Mouse (Mus musculus) MEL (cell line): Measurements from ENCODE around the gene Eme2. TPM values are rescaled to one million over a fixed set of nuclear protein-coding genes. Genes with fewer than 3 reads are reported as not detected.

Experiments
- DNase-seq: peaks from one replicate; pipeline ENCODE4 v3.0.0; 2011; ENCODE audit warnings: low read depth, low spot score
- H3K27ac ChIP-seq: 2 replicates; pipeline ENCODE4 v1.5.1; 2012; ENCODE audit warnings: low read depth, mild to moderate bottlenecking, control low read depth, low read length, moderate library complexity; ENCODE audit not compliant: control insufficient read depth
- H3K27me3 ChIP-seq, 2 experiments: fragments of 150-350 bp in 1 of 2; sonication (generic) in 1 of 2; 2 replicates each; pipeline ENCODE4 v1.6.1; 2012; ENCODE audit warnings: low read length in 2 of 2, mild to moderate bottlenecking in 2 of 2, improper control_type of control experiment in 1 of 2, moderate library complexity in 1 of 2; ENCODE audit not compliant: insufficient read depth in 2 of 2, control insufficient read depth in 1 of 2
- H3K36me3 ChIP-seq, 2 experiments: 2 replicates each; pipeline ENCODE4 v1.6.1; 2012 to 2014; ENCODE audit warnings: low read length in 2 of 2, improper control_type of control experiment in 1 of 2, inconsistent platforms in 1 of 2, mild to moderate bottlenecking in 1 of 2; ENCODE audit not compliant: insufficient read depth in 2 of 2, control insufficient read depth in 1 of 2
- H3K4me1 ChIP-seq, 2 experiments: fragments of 150-350 bp in 1 of 2; sonication (generic) in 1 of 2; 2 replicates each; pipeline ENCODE4 v1.6.1; 2012; ENCODE audit warnings: low read length in 2 of 2, improper control_type of control experiment in 1 of 2, mild to moderate bottlenecking in 1 of 2; ENCODE audit not compliant: insufficient read depth in 2 of 2, control insufficient read depth in 1 of 2
- H3K4me3 ChIP-seq, 2 experiments: fragments of 150-350 bp in 1 of 2; sonication (generic) in 1 of 2; 2 replicates each; pipeline ENCODE4 v1.5.1; 2012; ENCODE audit warnings: low read depth in 2 of 2, low read length in 2 of 2, mild to moderate bottlenecking in 2 of 2, moderate library complexity in 2 of 2, control low read depth in 1 of 2, improper control_type of control experiment in 1 of 2; ENCODE audit not compliant: control insufficient read depth in 1 of 2, insufficient read depth in 1 of 2
- H3K79me2 ChIP-seq: 2 replicates; pipeline ENCODE4 v1.6.1; 2012; ENCODE audit warnings: mild to moderate bottlenecking, low read length, moderate library complexity; ENCODE audit not compliant: control insufficient read depth, poor library complexity, insufficient read depth
- H3K9ac ChIP-seq: 2 replicates; pipeline ENCODE4 v1.6.1; 2012; ENCODE audit warnings: low read depth, mild to moderate bottlenecking, control low read depth, low read length, moderate library complexity; ENCODE audit not compliant: control insufficient read depth, poor library complexity, severe bottlenecking
- H3K9me3 ChIP-seq: fragments of 150-350 bp; sonication (generic); replicated peaks from 2 replicates; pipeline ENCODE4 v1.6.1; 2012; ENCODE audit warnings: mild to moderate bottlenecking, low read length, improper control_type of control experiment, moderate library complexity; ENCODE audit not compliant: insufficient read depth
- CTCF ChIP-seq, 3 experiments: IDR thresholded peaks in 2 of 3; conservative IDR thresholded peaks in 1 of 3; 2 replicates each; pipeline ENCODE4 v1.5.1; 2011 to 2012; ENCODE audit warnings: low read length in 3 of 3, low read depth in 2 of 3, mild to moderate bottlenecking in 2 of 3, improper control_type of control experiment in 1 of 3, inconsistent platforms in 1 of 3, mixed read lengths in 1 of 3, moderate library complexity in 1 of 3; ENCODE audit not compliant: control insufficient read depth in 1 of 3, insufficient read depth in 1 of 3, poor library complexity in 1 of 3, severe bottlenecking in 1 of 3
- ETS1 ChIP-seq: IDR thresholded peaks from 2 replicates; pipeline ENCODE4 v1.6.1; 2012; ENCODE audit warnings: low read depth, mild to moderate bottlenecking, inconsistent platforms, low read length, improper control_type of control experiment, moderate library complexity
- GABPA ChIP-seq: IDR thresholded peaks from 2 replicates; pipeline ENCODE4 v1.6.1; 2012; ENCODE audit warnings: low read depth, mild to moderate bottlenecking, inconsistent platforms, low read length, improper control_type of control experiment, moderate library complexity
- HCFC1 ChIP-seq: IDR thresholded peaks from 2 replicates; pipeline ENCODE4 v1.6.1; 2012; ENCODE audit warnings: low read depth, mild to moderate bottlenecking, inconsistent platforms, low read length, improper control_type of control experiment, moderate library complexity
- JUND ChIP-seq: IDR thresholded peaks from 2 replicates; pipeline ENCODE4 v1.6.1; 2011; ENCODE audit warnings: low read depth, mild to moderate bottlenecking, improper control_type of control experiment, low read length
- MAFK ChIP-seq: IDR thresholded peaks from 2 replicates; pipeline ENCODE4 v1.6.1; 2011; ENCODE audit warnings: low read depth, mild to moderate bottlenecking, low read length, improper control_type of control experiment, borderline replicate concordance
- MAX ChIP-seq: IDR thresholded peaks from 2 replicates; pipeline ENCODE4 v1.6.1; 2011; ENCODE audit warnings: low read length, improper control_type of control experiment
- MEF2A ChIP-seq: IDR thresholded peaks from 2 replicates; pipeline ENCODE4 v1.6.1; 2014; ENCODE audit warnings: low read depth, mild to moderate bottlenecking, inconsistent platforms, low read length, improper control_type of control experiment; ENCODE audit not compliant: poor library complexity, insufficient replicate concordance, severe bottlenecking; ENCODE audit errors: extremely low read depth
- MXI1 ChIP-seq: IDR thresholded peaks from 2 replicates; pipeline ENCODE4 v1.6.1; 2011; ENCODE audit warnings: mild to moderate bottlenecking, low read depth, low read length, improper control_type of control experiment
- MYB ChIP-seq: IDR thresholded peaks from 2 replicates; pipeline ENCODE4 v1.6.1; 2011; ENCODE audit warnings: mild to moderate bottlenecking, low read depth, low read length, improper control_type of control experiment
- MYC ChIP-seq: IDR thresholded peaks from 2 replicates; pipeline ENCODE4 v1.6.1; 2011; ENCODE audit warnings: low read depth, mild to moderate bottlenecking, low read length, improper control_type of control experiment, moderate library complexity
- NRF1 ChIP-seq: IDR thresholded peaks from 2 replicates; pipeline ENCODE4 v1.6.1; 2014; ENCODE audit warnings: low read depth, mild to moderate bottlenecking, inconsistent platforms, low read length, improper control_type of control experiment, moderate library complexity; ENCODE audit not compliant: poor library complexity, insufficient read depth, severe bottlenecking
- POLR2A ChIP-seq, 2 experiments: IDR thresholded peaks; 2 replicates each; pipeline ENCODE4 v1.6.1; 2011 to 2012; ENCODE audit warnings: low read length in 2 of 2, mild to moderate bottlenecking in 2 of 2, control low read depth in 1 of 2, improper control_type of control experiment in 1 of 2, low read depth in 1 of 2, moderate library complexity in 1 of 2; ENCODE audit not compliant: control insufficient read depth in 1 of 2, insufficient read depth in 1 of 2, poor library complexity in 1 of 2
- POLR2AphosphoS5 ChIP-seq: IDR thresholded peaks from 2 replicates; pipeline ENCODE4 v1.6.1; 2012; ENCODE audit warnings: low read depth, borderline replicate concordance, mild to moderate bottlenecking, inconsistent platforms, low read length, moderate library complexity, mixed read lengths
- RAD21 ChIP-seq: IDR thresholded peaks from 2 replicates; pipeline ENCODE4 v1.6.1; 2011; ENCODE audit warnings: mild to moderate bottlenecking, low read depth, low read length, improper control_type of control experiment
- SIN3A ChIP-seq: IDR thresholded peaks from 2 replicates; pipeline ENCODE4 v1.6.1; 2012; ENCODE audit warnings: low read length, improper control_type of control experiment, inconsistent platforms
- SMC3 ChIP-seq: IDR thresholded peaks from 2 replicates; pipeline ENCODE4 v1.6.1; 2011; ENCODE audit warnings: low read depth, low read length, improper control_type of control experiment
- TBP ChIP-seq: IDR thresholded peaks from 2 replicates; pipeline ENCODE4 v1.8.0; 2011; ENCODE audit warnings: low read depth, low read length, improper control_type of control experiment
- UBTF ChIP-seq: IDR thresholded peaks from 2 replicates; pipeline ENCODE4 v1.6.1; 2012; ENCODE audit warnings: low read depth, mild to moderate bottlenecking, inconsistent platforms, low read length, improper control_type of control experiment, moderate library complexity, borderline replicate concordance; ENCODE audit not compliant: insufficient read depth
- USF2 ChIP-seq, 2 experiments: IDR thresholded peaks; 2 replicates each; pipeline ENCODE4 v1.6.1; 2011 to 2012; ENCODE audit warnings: improper control_type of control experiment in 2 of 2, low read length in 2 of 2, borderline replicate concordance in 1 of 2, inconsistent platforms in 1 of 2, low read depth in 1 of 2, mild to moderate bottlenecking in 1 of 2; ENCODE audit not compliant: insufficient read depth in 1 of 2
- ZC3H11A ChIP-seq: IDR thresholded peaks from 2 replicates; pipeline ENCODE4 v1.6.1; 2012; ENCODE audit warnings: low read depth, mild to moderate bottlenecking, inconsistent platforms, low read length, improper control_type of control experiment
- ZKSCAN1 ChIP-seq: IDR thresholded peaks from 2 replicates; pipeline ENCODE4 v1.6.1; 2012; ENCODE audit warnings: low read depth, mild to moderate bottlenecking, inconsistent platforms, low read length, improper control_type of control experiment, moderate library complexity
- ZMIZ1 ChIP-seq: IDR thresholded peaks from 2 replicates; pipeline ENCODE4 v1.6.1; 2012; ENCODE audit warnings: low read depth, mild to moderate bottlenecking, inconsistent platforms, low read length, improper control_type of control experiment, moderate library complexity
- ZNF384 ChIP-seq: IDR thresholded peaks from 2 replicates; pipeline ENCODE4 v1.6.1; 2012; ENCODE audit warnings: low read depth, mild to moderate bottlenecking, inconsistent platforms, low read length, improper control_type of control experiment
- polyA plus RNA-seq, 2 experiments: library from polyadenylated mRNA; stranded (reverse) in 1 of 2; unstranded in 1 of 2; fragments of >175 nt in 1 of 2; fragments of >200 nt in 1 of 2; gene quantifications; 2 replicates each; pipeline versions ENCODE4 v1.2.1 to v1.2.4; 2012; ENCODE audit warnings: low replicate concordance in 2 of 2, low read depth in 1 of 2; ENCODE audit not compliant: insufficient read length in 2 of 2, insufficient read depth in 1 of 2, missing spikeins in 1 of 2
- total RNA-seq: library from RNA; depleted of rRNA; stranded (reverse); fragments of 300-350 nt; gene quantifications from 2 replicates; pipeline ENCODE4 v1.2.3, GENCODE M21; 2012

The Eme2 gene
- total and polyA plus RNA-seq, 3 experiments = 15.1 to 26.8 TPM; not detected in 1

- no peak overlapping the region for H3K9ac ChIP-seq
- H3K9me3 ChIP-seq = no peaks in the 10 kb centered on the region
- peak; percentile 25 for DNase-seq
- no peak overlapping the region for H3K4me3 ChIP-seq
- no peaks in the 10 kb centered on the region for H3K4me1 ChIP-seq
- H3K79me2 ChIP-seq = no peaks in the 10 kb centered on the region
- TF ChIP-seq ZC3H11A = peak; percentile 21; the same call in 1 of the 2 replicates
- no peak for TF ChIP-seq MXI1
- peak; percentile 30 for TF ChIP-seq RAD21
- TF ChIP-seq SMC3 = peak; percentile 55
- peak; percentile 7 to 53 (median 47); a peak in 4 of 6 replicates for TF ChIP-seq CTCF (IDR thresholded peaks at IDR 0.05 in 2 of 3, conservative IDR thresholded peaks at IDR 0.05 in 1 of 3; ENCODE audit: control insufficient read depth in 1 of 3, insufficient read depth in 1 of 3, low read depth in 2 of 3, low read length in 3 of 3, poor library complexity in 1 of 3, severe bottlenecking in 1 of 3)
- no peak for TF ChIP-seq TBP
- H3K27ac ChIP-seq = no peak overlapping the region
- no peaks in the 10 kb centered on the region for H3K36me3 ChIP-seq
- peaks cover 4 to 16% of the 10 kb centered on the region in 2 experiments for H3K27me3 ChIP-seq
Measured at GRCm38 (mm10) chr17:24841133-24841532, 53.8 kb downstream of the Eme2 start.

GRCm38 (mm10) chr17:24840341-24840740, 54.5 kb downstream of the Eme2 start:
- Histone ChIP-seq H3K27me3 (peaks cover 6 to 23% of the 10 kb centered on the region in 2 experiments), H3K4me1 (no peaks in the 10 kb centered on the region), H3K4me3 (no peak overlapping the region), H3K9me3 (no peaks in the 10 kb centered on the region), H3K27ac (no peak overlapping the region), H3K79me2 (no peaks in the 10 kb centered on the region), H3K9ac (no peak overlapping the region), H3K36me3 (no peaks in the 10 kb centered on the region)
- no peak for DNase-seq
- TF ChIP-seq MAFK (no peak), ZMIZ1 (no peak), UBTF (no peak), POLR2A (IDR thresholded peaks at IDR 0.05; ENCODE audit: control insufficient read depth in 1 of 2, insufficient read depth in 1 of 2, low read depth in 1 of 2, low read length in 2 of 2, poor library complexity in 1 of 2) (no peak), SIN3A (no peak), JUND (no peak), ZNF384 (no peak)

GRCm38 (mm10) chr17:24839842-24840241, 55.0 kb downstream of the Eme2 start, which contains the start of gene Hagh:
Gene Hagh (plus strand): TSS chr17:24840143.
- no peak for TF ChIP-seq NRF1
- no peak for TF ChIP-seq MEF2A
- no peak for TF ChIP-seq ZKSCAN1
- TF ChIP-seq POLR2AphosphoS5 = no peak
- TF ChIP-seq HCFC1 = no peak
- no peak for TF ChIP-seq ETS1
- TF ChIP-seq SIN3A = no peak
- TF ChIP-seq RAD21 = no peak
- TF ChIP-seq UBTF = no peak
- TF ChIP-seq MYB = no peak
- no peak for TF ChIP-seq MAX
- no peak for TF ChIP-seq USF2 (IDR thresholded peaks at IDR 0.05; ENCODE audit: borderline replicate concordance in 1 of 2, insufficient read depth in 1 of 2, low read depth in 1 of 2, low read length in 2 of 2)
- no peak for TF ChIP-seq POLR2A (IDR thresholded peaks at IDR 0.05; ENCODE audit: control insufficient read depth in 1 of 2, insufficient read depth in 1 of 2, low read depth in 1 of 2, low read length in 2 of 2, poor library complexity in 1 of 2)
- TF ChIP-seq ZMIZ1 = no peak
- no peak for TF ChIP-seq MAFK
- no peak for TF ChIP-seq MYC
- no peak for TF ChIP-seq GABPA
- TF ChIP-seq, all 39 proteins: peak for 0
- Histone ChIP-seq H3K9me3 (no peaks in the 10 kb centered on the region), H3K4me3 (no peak within 1 kb of the TSS), H3K27me3 (peaks cover 6 to 28% of the 10 kb centered on the region in 2 experiments), H3K27ac (no peak within 1 kb of the TSS), H3K9ac (no peak within 1 kb of the TSS), H3K4me1 (no peaks in the 10 kb centered on the region), H3K36me3 (no peaks in the 10 kb centered on the region), H3K79me2 (no peaks in the 10 kb centered on the region)
- DNase-seq = no peak
